Mouse (Mus musculus) intestine, embryonic 14.5 days (tissue): ENCODE results near the gene Vmn2r26. TPM values are rescaled to one million over a fixed set of nuclear protein-coding genes. Genes with fewer than 3 reads are reported as not detected.
"Not testable (repeated sequence)": the region's sequence is repeated elsewhere in the genome, so short reads cannot be mapped to it uniquely, and the experiment has no call there.

Source experiments
- ATAC-seq: fragments of 200-750 bp; cut with Nextera tagmentation; replicated peaks from 2 replicates; pipeline ENCODE4 v1.8.0; 2017; ENCODE audit warnings: low read depth, moderate number of reproducible peaks, moderate TSS enrichment, moderate library complexity; ENCODE audit not compliant: low FRiP score, low TSS enrichment
- DNase-seq: peaks from one replicate; pipeline ENCODE4 v3.0.0-alpha.2; 2018; ENCODE audit warnings: low spot score
- H3K27ac ChIP-seq: fragments of 300-500 bp; sonication (generic); 2 replicates; pipeline ENCODE4 v1.5.1; 2014; ENCODE audit warnings: low read depth, mild to moderate bottlenecking, control low read depth
- H3K27me3 ChIP-seq: fragments of 300-500 bp; sonication (generic); replicated peaks from 2 replicates; pipeline ENCODE4 v1.6.1; 2014; ENCODE audit warnings: low read length, control low read depth; ENCODE audit not compliant: control insufficient read depth, insufficient read depth
- H3K36me3 ChIP-seq: fragments of 300-500 bp; sonication (generic); 2 replicates; pipeline ENCODE4 v1.6.1; 2014; ENCODE audit warnings: low read length, control low read depth; ENCODE audit not compliant: control insufficient read depth, insufficient read depth
- H3K4me1 ChIP-seq: fragments of 300-500 bp; sonication (generic); replicated peaks from 2 replicates; pipeline ENCODE4 v1.6.1; 2014; ENCODE audit warnings: low read length, control low read depth, mixed read lengths; ENCODE audit not compliant: control insufficient read depth, insufficient read depth
- H3K4me2 ChIP-seq: fragments of 300-500 bp; sonication (generic); 2 replicates; pipeline ENCODE4 v1.6.1; 2014; ENCODE audit warnings: low read length
- H3K4me3 ChIP-seq: fragments of 300-500 bp; sonication (generic); 2 replicates; pipeline ENCODE4 v1.5.1; 2014; ENCODE audit warnings: low read depth, low read length, control low read depth, mixed read lengths
- H3K9ac ChIP-seq: fragments of 300-500 bp; sonication (generic); 2 replicates; pipeline ENCODE4 v1.6.1; 2014; ENCODE audit warnings: mild to moderate bottlenecking, low read length
- H3K9me3 ChIP-seq: fragments of 300-500 bp; sonication (generic); 2 replicates; pipeline ENCODE4 v1.6.1; 2016; ENCODE audit warnings: low read length, control low read depth; ENCODE audit not compliant: control insufficient read depth
- WGBS: fragments of 180-500 bp; shearing (Covaris S2); extraction: QIAGEN DNeasy Blood & Tissue Kit; methylation state at CpG from one replicate; pipeline ENCODE4 v1.1.7; 2014; 5-methylcytosine and 5-hydroxymethylcytosine counted together
- polyA plus RNA-seq: library from polyadenylated mRNA; unstranded; fragments of >200 nt; fragmentation: Nextera tagmentation; extraction: Ambion mirVana; gene quantifications from 2 replicates; pipeline ENCODE4 v1.2.1, GENCODE M21; 2014

Gene Vmn2r26
- 0.03 TPM in 1 of 2 replicates, not detected in the other for polyA plus RNA-seq

GRCm38 (mm10) chr6:124024268-124024667, at the start of gene Vmn2r26:
Gene Vmn2r26 (plus strand): TSS chr6:124024568.
- not testable (repeated sequence) for H3K27ac ChIP-seq, H3K9ac ChIP-seq, H3K4me3 ChIP-seq, H3K9me3 ChIP-seq, H3K27me3 ChIP-seq, H3K4me2 ChIP-seq, ATAC-seq, H3K4me1 ChIP-seq, H3K36me3 ChIP-seq, DNase-seq
- WGBS: 27% methylated on average over 1 of the region's 1 CpGs

GRCm38 (mm10) chr6:124020841-124021240, 3.5 kb upstream of the Vmn2r26 start:
- DNase-seq (no peak), ATAC-seq (no peak)
- no peaks in the 10 kb centered on the region for H3K4me1 ChIP-seq
- no peaks in the 10 kb centered on the region for H3K27me3 ChIP-seq
- no peak overlapping the region for H3K4me3 ChIP-seq
- no peak overlapping the region for H3K9ac ChIP-seq
- no peak overlapping the region for H3K27ac ChIP-seq
- WGBS: 41% methylated on average over 1 of the region's 1 CpGs
- no peaks in the 10 kb centered on the region for H3K9me3 ChIP-seq
- no peak overlapping the region for H3K4me2 ChIP-seq
- H3K36me3 ChIP-seq: no peaks in the 10 kb centered on the region

GRCm38 (mm10) chr6:124048388-124048787, 24.0 kb downstream of the Vmn2r26 start:
- H3K4me1 ChIP-seq: no peaks in the 10 kb centered on the region
- ATAC-seq: no peak
- DNase-seq: no peak

GRCm38 (mm10) chr6:124053611-124054010, 29.2 kb downstream of the Vmn2r26 start:
- not testable (repeated sequence) for H3K9ac ChIP-seq, H3K4me3 ChIP-seq, H3K4me2 ChIP-seq, H3K4me1 ChIP-seq, ATAC-seq, H3K36me3 ChIP-seq, H3K27ac ChIP-seq, H3K9me3 ChIP-seq, DNase-seq, H3K27me3 ChIP-seq

More at GRCm38 (mm10) chr6:124048388-124048787, 24.0 kb downstream of the Vmn2r26 start:
- H3K27ac ChIP-seq: no peak overlapping the region
- no peaks in the 10 kb centered on the region for H3K27me3 ChIP-seq
- H3K9me3 ChIP-seq: no peaks in the 10 kb centered on the region
- no peak overlapping the region for H3K4me2 ChIP-seq
- H3K9ac ChIP-seq: no peak overlapping the region
- no peaks in the 10 kb centered on the region for H3K36me3 ChIP-seq
- no peak overlapping the region for H3K4me3 ChIP-seq

- no peak overlapping the region for H3K4me3 ChIP-seq
- no peak for DNase-seq
- no peak overlapping the region for H3K9ac ChIP-seq
- no peaks in the 10 kb centered on the region for H3K9me3 ChIP-seq
- no peak for ATAC-seq
- H3K27me3 ChIP-seq: no peaks in the 10 kb centered on the region
- no peak overlapping the region for H3K4me2 ChIP-seq
- H3K4me1 ChIP-seq: no peaks in the 10 kb centered on the region
- WGBS: 77% methylated on average over 4 of the region's 4 CpGs
- H3K36me3 ChIP-seq: no peaks in the 10 kb centered on the region
- H3K27ac ChIP-seq: no peak overlapping the region
Measured at GRCm38 (mm10) chr6:124102334-124102733, 78.0 kb downstream of the Vmn2r26 start.

Other genes with a start within 250 kb of the Vmn2r26 start
- gene Vmn2r24, start 245.7 kb upstream of the Vmn2r26 start, polyA plus RNA-seq: not detected in 2 replicates
- gene Vmn2r25, start 171.1 kb upstream of the Vmn2r26 start, polyA plus RNA-seq: not detected in 2 replicates
- gene Vmn2r27, start 207.3 kb downstream of the Vmn2r26 start, polyA plus RNA-seq: not detected in 2 replicates